In genomic region chrX:99443528-99443962, GRCm38 (mm10) we compare ENCODE assay signal across 8 mouse cellular contexts. TPM values are rescaled to one million over a fixed set of nuclear protein-coding genes. Genes with fewer than 3 reads are reported as not detected.
DNase-seq lines count a peak whose midpoint lies in the region; ATAC-seq and TF ChIP-seq lines count a peak whose summit lies in the region.
"Had no signal": no experiment of that assay in that cellular context is flagged by ENCODE, and none has a peak within 500 bp of the region (broad histone marks: within the 10 kb centered on the region; RNA-seq: fewer than 3 reads in every experiment).

No protein-coding gene starts in this region.

- H3K9me3 ChIP-seq in lung, embryonic 14.5 days (ENCODE audit: low read depth, low read length) = no peaks in the 10 kb centered on the region
- H3K9me3 ChIP-seq in embryonic facial prominence, embryonic 15.5 days (replicated peaks) = no peaks in the 10 kb centered on the region
- no peaks in the 10 kb centered on the region for H3K9me3 ChIP-seq in limb, embryonic 14.5 days (ENCODE audit: control insufficient read depth, low read length)
- H3K9me3 ChIP-seq: megakaryocyte, embryonic 14.5 days had no signal

- DNase-seq in lung, embryonic 14.5 days = peak; percentile 59
- DNase-seq in lung, postnatal 14 days = no peak
- peak; percentile 42 for DNase-seq in embryo, embryonic 11 days
- no peak for DNase-seq in limb, embryonic 14.5 days (ENCODE audit: low spot score)
- no peak for DNase-seq in urinary bladder, adult 18-20 months (ENCODE audit: low spot score in 2 of 2)

- peak overlapping the region; percentile 76 for H3K27ac ChIP-seq in lung, embryonic 14.5 days (ENCODE audit: low read depth)
- peak overlapping the region; percentile 51 for H3K27ac ChIP-seq in embryonic facial prominence, embryonic 15.5 days (replicated peaks)
- peak overlapping the region; percentile 63; the same call in 1 of the 2 replicates for H3K27ac ChIP-seq in limb, embryonic 14.5 days (replicated peaks; ENCODE audit: low read depth, low read length)

- peak; percentile 69; the same call in 1 of the 2 replicates for ATAC-seq in lung, embryonic 14.5 days (ENCODE audit: insufficient read depth)
- ATAC-seq in embryonic facial prominence, embryonic 15.5 days (ENCODE audit: insufficient number of reproducible peaks, low FRiP score, low TSS enrichment, low read depth) = no peak
- peak; percentile 44; the same call in 1 of the 2 replicates for ATAC-seq in limb, embryonic 14.5 days (ENCODE audit: low FRiP score, low read depth)
- no peak for ATAC-seq in CD4-positive, CD25-positive, alpha-beta regulatory T cell, adult 4 months

- H3K4me3 ChIP-seq in lung, embryonic 14.5 days (ENCODE audit: low read depth, low read length) = no peak overlapping the region
- H3K4me3 ChIP-seq in embryonic facial prominence, embryonic 15.5 days (replicated peaks) = no peak overlapping the region
- H3K4me3 ChIP-seq in limb, embryonic 14.5 days (replicated peaks; ENCODE audit: low read length) = no peak overlapping the region
- H3K4me3 ChIP-seq: megakaryocyte, embryonic 14.5 days had no signal

- WGBS in lung, embryonic 14.5 days = 21% methylated on average over 16 of the region's 16 CpGs
- 27% methylated on average over 16 of the region's 16 CpGs for WGBS in embryonic facial prominence, embryonic 15.5 days
- 32% methylated on average over 16 of the region's 16 CpGs for whole genome bisulfite sequencing in limb, embryonic 14.5 days

- H3K9ac ChIP-seq in lung, embryonic 14.5 days = no peak overlapping the region
- H3K9ac ChIP-seq in embryonic facial prominence, embryonic 15.5 days = no peak overlapping the region
- no peak overlapping the region for H3K9ac ChIP-seq in limb, embryonic 14.5 days (ENCODE audit: low read depth, low read length, severe bottlenecking)

- TF ChIP-seq CTCF in lung, embryonic 14.5 days (IDR thresholded peaks at IDR 0.05; ENCODE audit: low read depth) = no peak

- H3K36me3 ChIP-seq in lung, embryonic 14.5 days (ENCODE audit: insufficient read depth) = no peaks in the 10 kb centered on the region
- H3K36me3 ChIP-seq in embryonic facial prominence, embryonic 15.5 days = no peaks in the 10 kb centered on the region
- no peaks in the 10 kb centered on the region for H3K36me3 ChIP-seq in limb, embryonic 14.5 days (ENCODE audit: control insufficient read depth, insufficient read depth, low read length)

- H3K4me2 ChIP-seq in lung, embryonic 14.5 days = peak overlapping the region; percentile 41
- no peak overlapping the region for H3K4me2 ChIP-seq in embryonic facial prominence, embryonic 15.5 days (replicated peaks)
- peak overlapping the region; percentile 30; the same call in 1 of the 2 replicates for H3K4me2 ChIP-seq in limb, embryonic 14.5 days (replicated peaks; ENCODE audit: low read depth, low read length, severe bottlenecking)

- H3K27me3 ChIP-seq in lung, embryonic 14.5 days (ENCODE audit: insufficient read depth, low read length) = no peaks in the 10 kb centered on the region
- peaks cover 22% of the 10 kb centered on the region for H3K27me3 ChIP-seq in embryonic facial prominence, embryonic 15.5 days
- no peaks in the 10 kb centered on the region for H3K27me3 ChIP-seq in limb, embryonic 14.5 days (ENCODE audit: control insufficient read depth, insufficient read depth, low read length)

- H3K4me1 ChIP-seq in lung, embryonic 14.5 days (ENCODE audit: insufficient read depth) = no peaks in the 10 kb centered on the region
- H3K4me1 ChIP-seq in embryonic facial prominence, embryonic 15.5 days = peaks cover 14% of the 10 kb centered on the region
- H3K4me1 ChIP-seq in limb, embryonic 14.5 days (ENCODE audit: control insufficient read depth, insufficient read depth, low read length) = 0 out of 2 replicates have a peak, but pooled peaks cover 4% of the 10 kb centered on the region

- no peak for TF ChIP-seq POLR2A in limb, embryonic 14.5 days (IDR thresholded peaks at IDR 0.05; ENCODE audit: borderline replicate concordance, extremely low read depth, insufficient read depth, insufficient read length)

RNA-seq across cellular contexts. Expression of gene Pja1, which starts 27.5 kb away (rescaled TPM):
- 160 and 162 TPM in 2 replicates for polyA plus RNA-seq in lung, embryonic 14.5 days (2014; fragmentation: Nextera tagmentation; extraction: Ambion mirVana)
- polyA plus RNA-seq in embryonic facial prominence, embryonic 15.5 days (2015; fragmentation: Nextera tagmentation; extraction: Ambion mirVana) = 158 and 176 TPM in 2 replicates
- polyA plus RNA-seq in limb, embryonic 14.5 days (2012; rRNA removed) = 104 and 120 TPM in 2 replicates
- 145 and 149 TPM in 2 replicates for polyA plus RNA-seq in limb, embryonic 14.5 days (2014; fragmentation: Nextera tagmentation; extraction: Ambion mirVana)
- polyA plus RNA-seq in CD4-positive, CD25-positive, alpha-beta regulatory T cell, adult 4 months (2017; shearing (Covaris generic)) = 10 to 100 TPM; 61.9 to 82.5 TPM

Comparison
In these comparisons a context has a peak if more than half of its experiments do, and no peak if none do; other contexts are left out.
1. DNase-seq: peak in lung, embryonic 14.5 days (single experiment) and embryo, embryonic 11 days (single experiment); none in lung, postnatal 14 days (single experiment), limb, embryonic 14.5 days (single experiment) and urinary bladder, adult 18-20 months (0 of 2).
2. ATAC-seq: peak in lung, embryonic 14.5 days (single experiment) and limb, embryonic 14.5 days (single experiment); none in embryonic facial prominence, embryonic 15.5 days (single experiment) and CD4-positive, CD25-positive, alpha-beta regulatory T cell, adult 4 months (single experiment).
3. Peak in every context shown above with its lines, with median percentiles within 50 percentile points of each other: H3K27ac ChIP-seq.